Comparison of ENCODE assay signal across 23 mouse cellular contexts in the genomic region with DNA sequence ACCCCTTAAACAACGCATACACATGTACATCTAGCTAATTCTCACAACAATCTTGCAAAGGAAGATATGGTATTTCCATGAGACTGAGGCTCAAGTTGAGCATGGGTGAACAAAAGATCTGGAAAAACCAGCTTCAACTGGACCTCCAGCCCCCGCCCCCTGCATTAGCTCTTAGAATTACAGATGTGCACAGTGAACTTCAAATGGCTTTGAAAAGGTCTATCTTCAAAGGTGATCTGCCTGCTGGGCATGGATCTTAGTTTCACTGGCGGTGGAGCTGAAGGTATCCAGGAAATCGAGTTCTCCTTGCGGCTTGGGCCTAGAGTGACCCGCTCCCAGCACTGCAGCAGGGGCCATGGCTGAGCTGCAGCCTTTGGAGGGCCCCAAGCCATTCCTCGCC. TPM values are rescaled to one million over a fixed set of nuclear protein-coding genes. Genes with fewer than 3 reads are reported as not detected.
A peak's percentile ranks its signal among the peaks of the same experiment; 100 is the strongest.
DNase-seq lines count a peak whose midpoint lies in the region; ATAC-seq lines count a peak whose summit lies in the region.
"Had no signal": no experiment of that assay in that cellular context is flagged by ENCODE, and none has a peak within 500 bp of the region (broad histone marks: within the 10 kb centered on the region; RNA-seq: fewer than 3 reads in every experiment).

No protein-coding gene starts in this region.

- H3K4me3 ChIP-seq in hindbrain, embryonic 16.5 days (ENCODE audit: low read length): no peak overlapping the region
- no peak overlapping the region for H3K4me3 ChIP-seq in hindbrain, embryonic 12.5 days
- no peak overlapping the region for H3K4me3 ChIP-seq in liver, embryonic 12.5 days
- H3K4me3 ChIP-seq in liver, embryonic 11.5 days (ENCODE audit: low read depth, low read length): no peak overlapping the region
- H3K4me3 ChIP-seq in embryonic facial prominence, embryonic 13.5 days: no peak overlapping the region
- H3K4me3 ChIP-seq: erythroblast, embryonic 14.5 days; heart, embryonic 13.5 days; hindbrain, embryonic 15.5 days; midbrain, embryonic 10.5 days had no signal

- no peaks in the 10 kb centered on the region for H3K9me3 ChIP-seq in hindbrain, embryonic 16.5 days (ENCODE audit: control insufficient read depth, low read length)
- no peaks in the 10 kb centered on the region for H3K9me3 ChIP-seq in hindbrain, embryonic 12.5 days (replicated peaks)
- H3K9me3 ChIP-seq in liver, embryonic 12.5 days (replicated peaks): no peaks in the 10 kb centered on the region
- H3K9me3 ChIP-seq in liver, embryonic 11.5 days (ENCODE audit: control insufficient read depth, low read length): no peaks in the 10 kb centered on the region
- H3K9me3 ChIP-seq in embryonic facial prominence, embryonic 13.5 days: no peaks in the 10 kb centered on the region
- H3K9me3 ChIP-seq: heart, embryonic 13.5 days; hindbrain, embryonic 15.5 days; midbrain, embryonic 10.5 days had no signal

- no peak overlapping the region for H3K4me2 ChIP-seq in hindbrain, embryonic 16.5 days (ENCODE audit: low read length)
- no peak overlapping the region for H3K4me2 ChIP-seq in hindbrain, embryonic 12.5 days (replicated peaks)
- no peak overlapping the region for H3K4me2 ChIP-seq in liver, embryonic 12.5 days
- H3K4me2 ChIP-seq in liver, embryonic 11.5 days: no peak overlapping the region
- no peak overlapping the region for H3K4me2 ChIP-seq in embryonic facial prominence, embryonic 13.5 days
- H3K4me2 ChIP-seq: heart, embryonic 13.5 days; hindbrain, embryonic 15.5 days had no signal

- no peak for DNase-seq in liver, embryonic 11.5 days (ENCODE audit: low spot score)
- peak; percentile 90 for DNase-seq in ES-CJ7 (ENCODE audit: low read depth, low spot score)
- DNase-seq: adrenal gland, postnatal 25 days; cerebellum, adult 11-12 months; cerebellum, postnatal 10 days; gastrocnemius, postnatal 14 days; heart, adult 18-20 months; heart, postnatal 14 days; kidney, postnatal 10 days; layer of hippocampus, postnatal 36 days; lung, adult 18-20 months; lung, postnatal 10 days had no signal

- no peak overlapping the region for H3K9ac ChIP-seq in hindbrain, embryonic 16.5 days (ENCODE audit: low read depth, low read length)
- H3K9ac ChIP-seq in hindbrain, embryonic 12.5 days: no peak overlapping the region
- H3K9ac ChIP-seq in liver, embryonic 12.5 days: no peak overlapping the region
- H3K9ac ChIP-seq in liver, embryonic 11.5 days (ENCODE audit: low read depth, low read length): no peak overlapping the region
- H3K9ac ChIP-seq in embryonic facial prominence, embryonic 13.5 days: no peak overlapping the region
- H3K9ac ChIP-seq: heart, embryonic 13.5 days; hindbrain, embryonic 15.5 days had no signal

- peaks cover 34% of the 10 kb centered on the region for H3K36me3 ChIP-seq in hindbrain, embryonic 16.5 days (ENCODE audit: control insufficient read depth, insufficient read depth, low read length)
- peaks cover 58% of the 10 kb centered on the region for H3K36me3 ChIP-seq in hindbrain, embryonic 12.5 days
- peaks cover 65% of the 10 kb centered on the region for H3K36me3 ChIP-seq in liver, embryonic 12.5 days
- peaks cover 21% of the 10 kb centered on the region for H3K36me3 ChIP-seq in liver, embryonic 11.5 days (ENCODE audit: control insufficient read depth, insufficient read depth, low read length)
- H3K36me3 ChIP-seq in embryonic facial prominence, embryonic 13.5 days: peaks cover 60% of the 10 kb centered on the region

- ATAC-seq in hindbrain, embryonic 16.5 days: peak; percentile 41; the same call in 1 of the 2 replicates
- no peak for ATAC-seq in hindbrain, embryonic 12.5 days (ENCODE audit: low FRiP score)
- ATAC-seq in liver, embryonic 12.5 days: no peak
- ATAC-seq in liver, embryonic 11.5 days (replicated peaks; ENCODE audit: low FRiP score): no peak
- no peak for ATAC-seq in embryonic facial prominence, embryonic 13.5 days (ENCODE audit: insufficient number of reproducible peaks, insufficient read depth, low FRiP score, low TSS enrichment, low read depth)
- ATAC-seq in erythroid progenitor cell, adult 5-6 weeks (replicated peaks; ENCODE audit: low FRiP score, poor library complexity, severe bottlenecking): no peak
- ATAC-seq: forebrain, embryonic 14.5 days; intestine, embryonic 16.5 days had no signal

- no peaks in the 10 kb centered on the region for H3K4me1 ChIP-seq in hindbrain, embryonic 16.5 days (ENCODE audit: control insufficient read depth, insufficient read depth, low read depth, low read length)
- H3K4me1 ChIP-seq in hindbrain, embryonic 12.5 days: no peaks in the 10 kb centered on the region
- H3K4me1 ChIP-seq in liver, embryonic 12.5 days: peaks cover 14% of the 10 kb centered on the region
- H3K4me1 ChIP-seq in liver, embryonic 11.5 days (replicated peaks; ENCODE audit: control insufficient read depth, insufficient read depth, low read length): 0 out of 2 replicates have a peak, but pooled peaks cover 2% of the 10 kb centered on the region
- H3K4me1 ChIP-seq in embryonic facial prominence, embryonic 13.5 days: no peaks in the 10 kb centered on the region
- H3K4me1 ChIP-seq: heart, embryonic 13.5 days; hindbrain, embryonic 15.5 days; midbrain, embryonic 10.5 days had no signal

- H3K27me3 ChIP-seq in hindbrain, embryonic 16.5 days (replicated peaks; ENCODE audit: control insufficient read depth, insufficient read depth, low read length): no peaks in the 10 kb centered on the region
- no peaks in the 10 kb centered on the region for H3K27me3 ChIP-seq in hindbrain, embryonic 12.5 days
- no peaks in the 10 kb centered on the region for H3K27me3 ChIP-seq in liver, embryonic 12.5 days (replicated peaks)
- no peaks in the 10 kb centered on the region for H3K27me3 ChIP-seq in liver, embryonic 11.5 days (replicated peaks; ENCODE audit: control insufficient read depth, insufficient read depth, low read length)
- H3K27me3 ChIP-seq in embryonic facial prominence, embryonic 13.5 days: no peaks in the 10 kb centered on the region
- H3K27me3 ChIP-seq: heart, embryonic 13.5 days; hindbrain, embryonic 15.5 days had no signal

- 91% methylated on average over 7 of the region's 7 CpGs for WGBS in hindbrain, embryonic 16.5 days
- WGBS in hindbrain, embryonic 12.5 days: 91% methylated on average over 7 of the region's 7 CpGs
- 86% methylated on average over 7 of the region's 7 CpGs for WGBS in liver, embryonic 12.5 days (ENCODE audit: insufficient replicate concordance)
- WGBS in liver, embryonic 11.5 days: 93% methylated on average over 7 of the region's 7 CpGs
- WGBS in embryonic facial prominence, embryonic 13.5 days: 67% methylated on average over 7 of the region's 7 CpGs

- H3K27ac ChIP-seq in hindbrain, embryonic 16.5 days (ENCODE audit: low read depth, low read length): no peak overlapping the region
- H3K27ac ChIP-seq in hindbrain, embryonic 12.5 days: no peak overlapping the region
- 0 out of 2 replicates have a peak overlapping the region, but pooled peaks have one; percentile 5 for H3K27ac ChIP-seq in liver, embryonic 12.5 days
- H3K27ac ChIP-seq in liver, embryonic 11.5 days (ENCODE audit: low read depth, low read length): no peak overlapping the region
- peak overlapping the region; percentile 23; the same call in 1 of the 2 replicates for H3K27ac ChIP-seq in embryonic facial prominence, embryonic 13.5 days
- H3K27ac ChIP-seq: heart, embryonic 13.5 days; hindbrain, embryonic 15.5 days; midbrain, embryonic 10.5 days had no signal

RNA-seq across cellular contexts. Expression of a gene that starts 9.6 kb away (rescaled TPM):
- 68.3 and 71.1 TPM in 2 replicates for polyA plus RNA-seq in hindbrain, embryonic 16.5 days (2015; fragmentation: Nextera tagmentation; extraction: Ambion mirVana)
- polyA plus RNA-seq in hindbrain, embryonic 12.5 days (2016; fragmentation: Nextera tagmentation; extraction: Ambion mirVana): 64.5 and 66.0 TPM in 2 replicates
- 29.2 and 33.3 TPM in 2 replicates for polyA plus RNA-seq in liver, embryonic 12.5 days (2016; fragmentation: Nextera tagmentation; extraction: Ambion mirVana)
- polyA plus RNA-seq in liver, embryonic 11.5 days (2014; fragmentation: Nextera tagmentation; extraction: Ambion mirVana): 43.8 and 49.7 TPM in 2 replicates
- polyA plus RNA-seq in embryonic facial prominence, embryonic 13.5 days (2015; fragmentation: Nextera tagmentation; extraction: Ambion mirVana): 47.5 and 51.9 TPM in 2 replicates
- total RNA-seq in erythroid progenitor cell, adult 5-6 weeks (2015; ENCODE audit: low replicate concordance): 1.7 and 6.8 TPM in 2 replicates
- total RNA-seq in erythroid progenitor cell, adult 5-6 weeks (2017; ENCODE audit: low replicate concordance): 9.9 and 10.9 TPM in 2 replicates

RNA-seq across cellular contexts. Expression of a gene that starts 9.8 kb away (rescaled TPM):
- 440 and 455 TPM in 2 replicates for polyA plus RNA-seq in hindbrain, embryonic 16.5 days (2015; fragmentation: Nextera tagmentation; extraction: Ambion mirVana)
- polyA plus RNA-seq in hindbrain, embryonic 12.5 days (2016; fragmentation: Nextera tagmentation; extraction: Ambion mirVana): 363 and 371 TPM in 2 replicates
- 275 and 294 TPM in 2 replicates for polyA plus RNA-seq in liver, embryonic 12.5 days (2016; fragmentation: Nextera tagmentation; extraction: Ambion mirVana)
- polyA plus RNA-seq in liver, embryonic 11.5 days (2014; fragmentation: Nextera tagmentation; extraction: Ambion mirVana): 239 and 241 TPM in 2 replicates
- polyA plus RNA-seq in embryonic facial prominence, embryonic 13.5 days (2015; fragmentation: Nextera tagmentation; extraction: Ambion mirVana): 357 and 384 TPM in 2 replicates
- 45.3 and 71.7 TPM in 2 replicates for total RNA-seq in erythroid progenitor cell, adult 5-6 weeks (2015; ENCODE audit: low replicate concordance)
- 33.7 and 71.5 TPM in 2 replicates for total RNA-seq in erythroid progenitor cell, adult 5-6 weeks (2017; ENCODE audit: low replicate concordance)

RNA-seq across cellular contexts. Expression of a gene that starts 20.9 kb away (rescaled TPM):
- 9.2 and 11.8 TPM in 2 replicates for polyA plus RNA-seq in hindbrain, embryonic 16.5 days (2015; fragmentation: Nextera tagmentation; extraction: Ambion mirVana)
- polyA plus RNA-seq in hindbrain, embryonic 12.5 days (2016; fragmentation: Nextera tagmentation; extraction: Ambion mirVana): 8.0 and 8.9 TPM in 2 replicates
- polyA plus RNA-seq in liver, embryonic 12.5 days (2016; fragmentation: Nextera tagmentation; extraction: Ambion mirVana): 1.1 and 1.3 TPM in 2 replicates
- polyA plus RNA-seq in liver, embryonic 11.5 days (2014; fragmentation: Nextera tagmentation; extraction: Ambion mirVana): 1.6 and 2.4 TPM in 2 replicates
- polyA plus RNA-seq in embryonic facial prominence, embryonic 13.5 days (2015; fragmentation: Nextera tagmentation; extraction: Ambion mirVana): 4.3 and 5.3 TPM in 2 replicates
- 0.72 TPM in 1 of 2 replicates, not detected in the other for total RNA-seq in erythroid progenitor cell, adult 5-6 weeks (2015; ENCODE audit: low replicate concordance)
- 1.7 and 4.0 TPM in 2 replicates for total RNA-seq in erythroid progenitor cell, adult 5-6 weeks (2017; ENCODE audit: low replicate concordance)

RNA-seq across cellular contexts. Expression of a gene that starts 24.3 kb away (rescaled TPM):
- polyA plus RNA-seq in hindbrain, embryonic 16.5 days (2015; fragmentation: Nextera tagmentation; extraction: Ambion mirVana): 119 and 128 TPM in 2 replicates
- 72.5 and 78.4 TPM in 2 replicates for polyA plus RNA-seq in hindbrain, embryonic 12.5 days (2016; fragmentation: Nextera tagmentation; extraction: Ambion mirVana)
- polyA plus RNA-seq in liver, embryonic 12.5 days (2016; fragmentation: Nextera tagmentation; extraction: Ambion mirVana): 31.5 TPM in 2 replicates
- 48.5 and 49.1 TPM in 2 replicates for polyA plus RNA-seq in liver, embryonic 11.5 days (2014; fragmentation: Nextera tagmentation; extraction: Ambion mirVana)
- polyA plus RNA-seq in embryonic facial prominence, embryonic 13.5 days (2015; fragmentation: Nextera tagmentation; extraction: Ambion mirVana): 95.2 and 97.8 TPM in 2 replicates
- 8.8 and 13.3 TPM in 2 replicates for total RNA-seq in erythroid progenitor cell, adult 5-6 weeks (2015; ENCODE audit: low replicate concordance)
- 3.1 and 8.5 TPM in 2 replicates for total RNA-seq in erythroid progenitor cell, adult 5-6 weeks (2017; ENCODE audit: low replicate concordance)

RNA-seq across cellular contexts. Expression of a gene that starts 41.4 kb away (rescaled TPM):
- 7.0 and 10.6 TPM in 2 replicates for polyA plus RNA-seq in hindbrain, embryonic 16.5 days (2015; fragmentation: Nextera tagmentation; extraction: Ambion mirVana)
- polyA plus RNA-seq in hindbrain, embryonic 12.5 days (2016; fragmentation: Nextera tagmentation; extraction: Ambion mirVana): 11.1 and 12.0 TPM in 2 replicates
- 8.7 and 9.1 TPM in 2 replicates for polyA plus RNA-seq in liver, embryonic 12.5 days (2016; fragmentation: Nextera tagmentation; extraction: Ambion mirVana)
- 12.7 and 15.1 TPM in 2 replicates for polyA plus RNA-seq in liver, embryonic 11.5 days (2014; fragmentation: Nextera tagmentation; extraction: Ambion mirVana)
- 13.6 and 13.9 TPM in 2 replicates for polyA plus RNA-seq in embryonic facial prominence, embryonic 13.5 days (2015; fragmentation: Nextera tagmentation; extraction: Ambion mirVana)
- 3.2 and 9.2 TPM in 2 replicates for total RNA-seq in erythroid progenitor cell, adult 5-6 weeks (2015; ENCODE audit: low replicate concordance)
- total RNA-seq in erythroid progenitor cell, adult 5-6 weeks (2017; ENCODE audit: low replicate concordance): not detected in 2 replicates

Comparison
In these comparisons a context has a peak if more than half of its experiments do, and no peak if none do; other contexts are left out.
1. H3K27ac ChIP-seq: peak in liver, embryonic 12.5 days (single experiment) and embryonic facial prominence, embryonic 13.5 days (single experiment); none in hindbrain, embryonic 16.5 days (single experiment), hindbrain, embryonic 12.5 days (single experiment) and liver, embryonic 11.5 days (single experiment).